Mouse (Mus musculus) forebrain, embryonic 14.5 days (tissue): ENCODE measurements at regions not wholly inside any gene's neighbourhood (a gene's known extent, or its start where the extent isn't known, plus 50 kb on each side); places are given as distances from the start of the nearest gene placed in this dataset.

Source experiments
- ATAC-seq: fragments of 200-750 bp; cut with Nextera tagmentation; 2 replicates; pipeline ENCODE4 v1.8.0; 2017; ENCODE audit warnings: mild to moderate bottlenecking, moderate library complexity
- DNase-seq: peaks from one replicate; pipeline ENCODE4 v3.0.0-alpha.2; 2015; ENCODE audit warnings: low spot score
- H3K27ac ChIP-seq: fragments of 300-500 bp; sonication (generic); 2 replicates; pipeline ENCODE4 v1.5.1; 2014; ENCODE audit warnings: low read depth, mild to moderate bottlenecking, control low read depth, low read length, moderate library complexity
- H3K27me3 ChIP-seq: fragments of 300-500 bp; sonication (generic); replicated peaks from 2 replicates; pipeline ENCODE4 v1.6.1; 2014; ENCODE audit warnings: low read length, control low read depth, mixed read lengths; ENCODE audit not compliant: control insufficient read depth, insufficient read depth
- H3K36me3 ChIP-seq: fragments of 300-500 bp; sonication (generic); 2 replicates; pipeline ENCODE4 v1.6.1; 2014; ENCODE audit warnings: low read length, control low read depth; ENCODE audit not compliant: control insufficient read depth, insufficient read depth
- H3K4me1 ChIP-seq: fragments of 300-500 bp; sonication (generic); 2 replicates; pipeline ENCODE4 v1.6.1; 2014; ENCODE audit warnings: antibody characterized with exemption, low read length, control low read depth; ENCODE audit not compliant: control insufficient read depth, insufficient read depth
- H3K4me2 ChIP-seq: fragments of 300-500 bp; sonication (generic); 2 replicates; pipeline ENCODE4 v1.6.1; 2014; ENCODE audit warnings: mild to moderate bottlenecking, control low read depth, low read length
- H3K4me3 ChIP-seq: fragments of 300-500 bp; sonication (generic); 2 replicates; pipeline ENCODE4 v1.5.1; 2014; ENCODE audit warnings: low read depth, low read length, control low read depth
- H3K9ac ChIP-seq: fragments of 300-500 bp; sonication (generic); 2 replicates; pipeline ENCODE4 v1.6.1; 2014; ENCODE audit warnings: mild to moderate bottlenecking, low read length, control low read depth, moderate library complexity
- H3K9me3 ChIP-seq: fragments of 300-500 bp; sonication (generic); replicated peaks from 2 replicates; pipeline ENCODE4 v1.6.1; 2016; ENCODE audit warnings: low read length, control low read depth, mixed read lengths; ENCODE audit not compliant: control insufficient read depth
- WGBS: fragments of 180-500 bp; shearing (Covaris S2); extraction: QIAGEN DNeasy Blood & Tissue Kit; methylation state at CpG from one replicate; pipeline ENCODE4 v1.1.7; 2014; 5-methylcytosine and 5-hydroxymethylcytosine counted together

GRCm38 (mm10) chr9:92991759-92992158 lies 449.7 kb downstream of the Plod2 start:
- ATAC-seq (no peak; the same call in 1 of the 2 replicates), DNase-seq (peak; percentile 40)
- WGBS: 8% methylated on average over 6 of the region's 6 CpGs
- no peak overlapping the region for H3K27ac ChIP-seq
- H3K9me3 ChIP-seq: no peaks in the 10 kb centered on the region
- H3K27me3 ChIP-seq: no peaks in the 10 kb centered on the region
- no peaks in the 10 kb centered on the region for H3K36me3 ChIP-seq
- no peak overlapping the region for H3K9ac ChIP-seq
- 0 out of 2 replicates have a peak, but pooled peaks cover 2% of the 10 kb centered on the region for H3K4me1 ChIP-seq
- H3K4me3 ChIP-seq: no peak overlapping the region
- no peak overlapping the region for H3K4me2 ChIP-seq

DNA sequence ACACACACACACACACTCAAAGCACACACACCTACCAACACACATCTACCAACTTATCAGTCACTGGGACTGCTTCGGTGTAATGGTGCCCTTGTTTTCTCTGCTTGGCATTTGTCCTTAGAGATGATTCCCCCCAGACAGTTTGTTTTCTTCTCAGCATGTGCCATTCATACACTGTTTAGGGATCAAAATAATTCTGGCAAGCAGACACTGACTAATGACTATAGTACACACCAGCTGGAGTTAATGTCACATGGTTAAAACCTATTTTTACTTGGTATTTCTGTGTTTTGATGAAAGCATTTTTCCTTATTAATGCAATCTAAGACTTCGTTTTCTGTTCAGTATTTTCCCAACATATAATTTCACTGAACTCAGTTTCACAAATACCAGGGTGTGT lies 454.1 kb downstream of the Plod2 start:
- H3K4me2 ChIP-seq: no peak overlapping the region
- H3K27me3 ChIP-seq: no peaks in the 10 kb centered on the region
- no peaks in the 10 kb centered on the region for H3K36me3 ChIP-seq
- peak; percentile 62; the same call in 1 of the 2 replicates for ATAC-seq
- H3K9me3 ChIP-seq: no peaks in the 10 kb centered on the region
- H3K4me3 ChIP-seq: no peak overlapping the region
- 0 out of 2 replicates have a peak, but pooled peaks cover 2% of the 10 kb centered on the region for H3K4me1 ChIP-seq
- DNase-seq: peak; percentile 51
- no peak overlapping the region for H3K27ac ChIP-seq
- no peak overlapping the region for H3K9ac ChIP-seq
- WGBS: 57% methylated on average over 2 of the region's 2 CpGs

DNA sequence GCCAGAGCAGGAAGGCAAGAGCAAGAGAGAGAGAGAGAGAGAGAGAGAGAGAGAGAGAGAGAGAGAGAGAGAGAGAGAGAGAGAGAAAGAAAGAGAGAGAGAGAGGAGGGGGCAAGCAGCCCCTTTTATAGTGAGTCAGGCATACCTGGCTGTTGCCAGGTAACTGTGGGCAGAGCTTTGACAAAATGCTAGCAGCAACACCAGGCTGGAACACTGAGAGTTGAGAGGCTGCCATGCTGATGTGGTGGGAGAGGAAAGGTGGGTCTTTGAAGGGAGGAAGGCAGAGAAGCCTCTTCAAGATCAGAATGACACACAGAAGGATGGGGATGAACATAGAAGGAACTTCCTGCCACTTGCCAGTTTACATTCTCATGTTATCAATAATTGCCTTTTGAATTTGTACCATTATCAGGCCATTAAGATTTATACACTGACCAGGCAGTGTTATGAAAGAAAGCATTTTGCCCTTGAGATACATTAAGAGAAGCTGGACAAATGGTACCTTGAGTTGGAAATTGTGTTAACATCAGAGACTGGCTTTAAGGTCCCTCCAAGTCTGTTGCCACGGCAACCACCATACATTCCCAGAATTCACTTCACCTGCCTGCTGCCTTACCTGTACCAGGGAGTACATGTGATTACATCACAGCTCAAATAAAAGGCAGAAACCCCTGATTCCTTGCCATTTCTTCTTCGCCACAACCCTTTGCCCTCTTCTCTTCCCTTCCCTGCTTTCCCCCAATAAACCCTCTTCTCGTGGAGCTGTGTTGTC lies 463.3 kb downstream of the Plod2 start:
- no peak overlapping the region for H3K4me3 ChIP-seq
- H3K27me3 ChIP-seq: no peaks in the 10 kb centered on the region
- WGBS: 91% methylated on average over 3 of the region's 3 CpGs
- DNase-seq (peak; percentile 18), ATAC-seq (no peak)
- H3K4me2 ChIP-seq: no peak overlapping the region
- no peaks in the 10 kb centered on the region; the same call in 1 of the 2 replicates for H3K4me1 ChIP-seq
- H3K36me3 ChIP-seq: no peaks in the 10 kb centered on the region
- no peak overlapping the region for H3K9ac ChIP-seq
- H3K27ac ChIP-seq: no peak overlapping the region
- H3K9me3 ChIP-seq: no peaks in the 10 kb centered on the region

GRCm38 (mm10) chr9:93008511-93009302 lies 466.7 kb downstream of the Plod2 start:
- Histone ChIP-seq H3K4me1 (no peaks in the 10 kb centered on the region; the same call in 1 of the 2 replicates), H3K9me3 (no peaks in the 10 kb centered on the region), H3K27me3 (no peaks in the 10 kb centered on the region), H3K4me3 (no peak overlapping the region), H3K9ac (no peak overlapping the region), H3K36me3 (no peaks in the 10 kb centered on the region), H3K27ac (no peak overlapping the region), H3K4me2 (no peak overlapping the region)
- WGBS: 48% methylated on average over 4 of the region's 4 CpGs
- ATAC-seq: peak; percentile 84
- DNase-seq: peak; percentile 76

GRCm38 (mm10) chr9:93044298-93044912 lies 502.4 kb downstream of the Plod2 start:
- no peak overlapping the region for H3K4me3 ChIP-seq
- no peak overlapping the region for H3K4me2 ChIP-seq
- WGBS: 57% methylated on average over 10 of the region's 10 CpGs
- H3K9ac ChIP-seq: no peak overlapping the region
- no peak overlapping the region for H3K27ac ChIP-seq
- no peak for ATAC-seq
- no peaks in the 10 kb centered on the region for H3K27me3 ChIP-seq
- no peak for DNase-seq
- no peaks in the 10 kb centered on the region for H3K36me3 ChIP-seq
- no peaks in the 10 kb centered on the region for H3K9me3 ChIP-seq
- H3K4me1 ChIP-seq: no peaks in the 10 kb centered on the region

GRCm38 (mm10) chr9:93072140-93072539 lies 530.1 kb downstream of the Plod2 start:
- DNase-seq (no peak), ATAC-seq (no peak)
- H3K27ac ChIP-seq: no peak overlapping the region
- no peak overlapping the region for H3K4me3 ChIP-seq
- H3K27me3 ChIP-seq: no peaks in the 10 kb centered on the region
- H3K4me1 ChIP-seq: no peaks in the 10 kb centered on the region
- WGBS: 79% methylated on average over 3 of the region's 3 CpGs
- no peak overlapping the region for H3K4me2 ChIP-seq
- no peaks in the 10 kb centered on the region for H3K36me3 ChIP-seq
- no peaks in the 10 kb centered on the region for H3K9me3 ChIP-seq
- H3K9ac ChIP-seq: no peak overlapping the region

DNA sequence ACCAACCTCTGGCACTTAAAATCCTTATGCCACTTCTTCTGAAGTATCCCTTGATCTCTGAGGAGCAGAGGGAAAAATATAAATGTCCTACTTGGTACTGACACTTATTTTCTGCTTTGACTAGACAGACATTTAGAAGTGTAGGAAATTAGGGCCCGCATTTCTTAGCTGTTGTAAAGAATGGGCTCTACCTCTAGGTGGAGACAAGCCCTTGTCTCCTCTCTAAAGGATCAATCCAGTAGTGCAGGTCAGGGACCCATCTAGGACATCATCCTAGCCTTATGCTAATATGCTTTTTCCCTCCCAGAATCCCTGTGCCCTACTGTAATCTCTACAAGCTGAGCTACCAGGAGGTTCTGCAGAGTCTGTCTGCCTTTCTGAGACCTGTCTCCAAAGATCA lies 541.1 kb downstream of the Plod2 start:
- peak; percentile 8 for DNase-seq
- WGBS: 88% methylated on average over 1 of the region's 1 CpGs
- no peak overlapping the region for H3K27ac ChIP-seq

DNA sequence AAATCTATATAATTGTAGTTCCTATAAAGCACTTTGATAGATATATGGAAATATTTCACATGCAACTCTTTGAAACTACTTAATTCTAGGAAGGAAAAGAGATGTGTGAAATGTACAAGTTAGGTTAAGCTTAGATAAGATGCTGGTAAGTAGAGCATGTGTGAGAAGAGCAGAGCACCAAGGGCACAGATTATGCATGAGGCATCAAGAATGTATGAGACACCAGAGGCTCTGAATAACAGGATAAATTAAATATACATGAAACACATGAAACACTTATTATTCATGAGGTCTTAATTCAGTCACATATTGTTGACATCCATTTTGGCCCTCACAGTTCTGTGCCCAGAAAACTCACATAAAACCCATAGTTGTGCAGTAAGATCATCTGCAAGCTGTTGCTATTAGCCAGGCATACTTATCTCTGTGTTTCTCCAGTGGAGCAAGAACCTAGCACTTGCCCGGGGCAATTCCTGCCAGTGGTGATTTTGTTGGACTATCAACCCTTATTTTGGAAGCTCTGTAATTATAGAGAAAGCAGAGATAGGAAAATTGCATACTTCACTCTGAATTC lies 556.1 kb downstream of the Plod2 start:
- H3K27me3 ChIP-seq: no peaks in the 10 kb centered on the region
- WGBS: 62% methylated on average over 1 of the region's 1 CpGs
- no peak overlapping the region for H3K27ac ChIP-seq
- peak; percentile 76 for ATAC-seq
- no peaks in the 10 kb centered on the region for H3K36me3 ChIP-seq
- H3K4me2 ChIP-seq: no peak overlapping the region
- no peaks in the 10 kb centered on the region for H3K9me3 ChIP-seq
- no peak overlapping the region for H3K9ac ChIP-seq
- DNase-seq: peak; percentile 26
- H3K4me1 ChIP-seq: no peaks in the 10 kb centered on the region
- no peak overlapping the region for H3K4me3 ChIP-seq

More for the DNA sequence above, 541.1 kb downstream of the Plod2 start:
- Histone ChIP-seq H3K27me3 (no peaks in the 10 kb centered on the region), H3K4me3 (no peak overlapping the region), H3K9me3 (no peaks in the 10 kb centered on the region), H3K4me2 (no peak overlapping the region), H3K9ac (no peak overlapping the region), H3K36me3 (no peaks in the 10 kb centered on the region), H3K4me1 (no peaks in the 10 kb centered on the region)
- no peak for ATAC-seq
